Mouse (Mus musculus) thymus, adult 2 months (tissue): ENCODE measurements around the gene Aspdh.

ENCODE experiments used
- CTCF ChIP-seq: fragments of 200-500 bp; IDR thresholded peaks from 2 replicates; pipeline ENCODE4 v1.5.1; 2012; ENCODE audit warnings: mild to moderate bottlenecking, control low read depth, low read length, moderate library complexity, borderline replicate concordance; ENCODE audit not compliant: control insufficient read depth, poor library complexity, insufficient read depth; ENCODE audit errors: extremely low read depth
- POLR2A ChIP-seq: fragments of 200-500 bp; IDR thresholded peaks from 2 replicates; pipeline ENCODE4 v1.6.1; 2012; ENCODE audit warnings: mild to moderate bottlenecking, low read length, control low read depth, moderate library complexity; ENCODE audit not compliant: control insufficient read depth, poor library complexity, insufficient read depth; ENCODE audit errors: extremely low read depth

DNA sequence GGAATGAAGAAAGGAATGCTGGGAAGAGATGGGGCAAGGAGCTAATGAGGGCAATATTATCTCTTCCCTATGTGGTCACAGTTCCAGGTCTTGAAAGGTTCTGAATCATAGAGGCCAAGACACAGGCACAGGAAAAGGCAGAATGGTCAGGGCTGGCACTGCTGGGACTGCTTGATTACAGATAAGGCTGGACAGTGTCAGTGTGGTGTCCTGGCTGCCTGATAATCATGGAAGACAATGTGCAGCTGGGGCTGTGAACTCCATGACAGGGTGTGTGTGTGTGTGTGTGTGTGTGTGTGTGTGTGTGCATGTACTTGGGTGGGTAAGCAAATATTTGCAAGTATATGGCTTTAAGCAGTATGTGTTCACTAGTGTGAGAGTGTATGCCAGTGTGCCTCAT, 42.3 kb downstream of the Aspdh start:
- no peak for TF ChIP-seq POLR2A
- no peak for TF ChIP-seq CTCF
